Mouse (Mus musculus): ENCODE results near the gene Cdc6. TPM values are rescaled to one million over a fixed set of nuclear protein-coding genes. Genes with fewer than 3 reads are reported as not detected.

Cdc6 gene
- polyA plus RNA-seq, 2 experiments from 2014 or later, result 10.1 to 17.7 TPM

GRCm38 (mm10) chr11:98963191-98964021, 55.8 kb downstream of the Cdc6 start:
- ATAC-seq, result peak; percentile 10

GRCm38 (mm10) chr11:98964201-98964615, 56.6 kb downstream of the Cdc6 start:
- no peak for ATAC-seq

DNA sequence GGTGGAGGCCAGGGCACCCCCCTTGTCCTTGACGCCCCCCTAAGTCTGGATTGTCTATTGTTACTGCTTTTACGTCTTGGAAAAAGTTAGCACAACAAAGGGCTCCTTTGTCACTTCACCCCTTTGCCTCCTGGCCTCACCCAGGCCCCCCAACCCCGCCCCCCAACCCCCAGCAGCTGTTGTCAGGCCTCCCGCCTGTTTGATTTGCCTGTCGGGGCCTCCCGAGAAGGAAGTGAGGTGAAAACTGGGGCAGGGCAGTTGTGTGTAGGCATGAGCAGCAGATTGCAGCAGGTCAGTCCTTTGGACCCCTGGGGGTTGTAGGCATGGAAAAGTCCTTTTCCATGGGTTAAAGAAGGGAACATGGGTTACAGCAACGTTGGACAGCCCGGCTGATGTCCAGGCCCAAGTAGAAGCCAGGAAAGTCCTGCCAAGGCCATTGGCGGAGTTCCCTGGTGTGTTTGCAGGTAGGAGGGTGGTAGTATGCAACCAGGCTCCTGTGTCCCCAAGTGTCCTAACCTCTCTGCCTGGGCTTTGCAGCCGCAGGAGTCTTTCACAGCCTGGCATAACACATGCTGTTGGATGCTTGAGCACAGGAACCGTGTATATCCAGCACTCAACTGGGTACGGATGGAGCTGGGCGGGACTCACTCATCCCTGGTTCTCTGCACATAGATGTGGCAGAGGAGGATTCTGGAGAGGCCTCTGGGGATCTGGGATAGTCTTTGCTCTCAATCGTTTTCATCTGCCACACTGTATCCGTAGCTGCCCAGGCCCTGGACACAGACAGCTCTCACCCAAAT, 57.2 kb downstream of the Cdc6 start:
- no peak for ATAC-seq

DNA sequence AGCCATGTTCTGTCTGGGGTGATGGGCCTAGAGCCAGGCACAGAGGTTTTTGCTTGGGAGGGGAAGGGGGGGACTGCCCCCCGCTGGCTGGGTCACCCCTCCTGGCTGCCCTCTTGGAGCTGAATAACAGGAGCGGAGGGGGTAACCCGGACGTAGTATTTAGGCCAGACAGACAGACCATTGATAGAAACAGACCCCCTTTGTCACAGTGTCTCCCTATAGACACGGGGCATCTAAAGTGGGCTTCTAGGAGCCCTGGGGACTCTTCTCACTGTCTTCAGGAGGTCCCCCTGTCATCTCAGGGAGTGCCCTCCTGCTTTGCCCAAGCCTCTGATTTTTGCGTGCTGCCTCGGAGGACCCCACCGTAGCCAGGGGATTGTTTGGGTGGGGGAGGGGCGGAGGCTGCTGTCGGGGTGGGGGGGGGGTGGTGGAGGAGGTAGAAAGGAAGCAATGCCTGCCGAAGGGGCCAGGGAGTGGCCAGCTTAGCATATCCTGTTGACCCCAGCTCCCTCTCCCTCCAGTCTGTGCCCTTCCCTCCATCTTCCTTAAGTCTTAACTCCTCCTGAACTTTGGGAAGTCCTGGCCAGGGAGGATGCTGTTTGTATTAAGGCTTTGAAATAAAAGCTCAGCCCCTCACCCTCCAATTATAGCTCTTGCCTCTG, 57.9 kb downstream of the Cdc6 start:
- no peak for ATAC-seq

DNA sequence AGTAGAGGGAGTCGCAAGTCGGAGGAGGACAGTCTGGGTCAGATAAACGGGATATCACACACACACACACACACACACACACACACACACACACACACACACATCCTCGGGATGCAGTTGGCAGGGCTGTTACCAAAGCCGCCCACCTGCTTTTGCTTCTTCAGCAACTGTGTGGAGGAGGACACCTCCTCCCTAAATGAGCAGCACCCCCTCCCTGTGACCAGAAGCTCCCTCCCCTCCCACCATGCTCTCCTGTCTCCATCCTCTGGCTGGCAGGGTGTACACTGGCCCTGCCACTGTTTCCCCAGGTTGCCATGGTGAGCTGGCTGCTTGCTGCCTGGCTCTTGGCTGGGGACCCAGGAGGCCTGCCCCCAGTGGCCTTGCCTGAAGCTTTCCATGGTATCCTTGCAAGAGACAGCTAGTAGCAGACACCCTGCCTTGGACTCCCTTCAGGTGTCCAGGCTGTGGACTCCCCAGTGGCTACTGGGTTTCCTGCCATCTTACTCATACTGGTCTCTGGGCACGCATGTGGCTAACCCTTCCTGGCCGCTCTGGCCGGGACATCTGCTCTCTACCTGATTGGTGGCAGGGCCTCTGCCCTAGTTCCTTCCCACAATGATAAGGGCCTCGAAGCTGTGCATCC, 59.0 kb downstream of the Cdc6 start:
- ATAC-seq, result no peak

DNA sequence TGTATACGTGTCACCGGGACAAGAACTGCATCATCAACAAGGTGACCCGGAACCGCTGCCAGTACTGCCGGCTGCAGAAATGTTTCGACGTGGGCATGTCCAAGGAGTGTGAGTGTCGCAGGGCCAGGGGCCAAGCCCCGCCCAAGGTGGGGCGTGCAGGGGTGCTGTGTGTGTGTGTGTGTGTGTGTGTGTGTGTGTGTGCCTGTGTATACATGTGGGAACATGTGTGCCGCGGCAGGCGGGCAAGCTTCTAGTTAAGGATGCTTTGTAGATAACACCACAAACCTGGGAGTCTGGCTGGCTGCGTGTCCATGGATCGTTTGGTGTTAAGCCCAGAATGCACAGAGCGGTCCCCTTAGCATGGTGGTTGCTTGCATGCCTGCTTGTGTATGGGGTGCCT, 60.5 kb downstream of the Cdc6 start:
- ATAC-seq, result no peak

DNA sequence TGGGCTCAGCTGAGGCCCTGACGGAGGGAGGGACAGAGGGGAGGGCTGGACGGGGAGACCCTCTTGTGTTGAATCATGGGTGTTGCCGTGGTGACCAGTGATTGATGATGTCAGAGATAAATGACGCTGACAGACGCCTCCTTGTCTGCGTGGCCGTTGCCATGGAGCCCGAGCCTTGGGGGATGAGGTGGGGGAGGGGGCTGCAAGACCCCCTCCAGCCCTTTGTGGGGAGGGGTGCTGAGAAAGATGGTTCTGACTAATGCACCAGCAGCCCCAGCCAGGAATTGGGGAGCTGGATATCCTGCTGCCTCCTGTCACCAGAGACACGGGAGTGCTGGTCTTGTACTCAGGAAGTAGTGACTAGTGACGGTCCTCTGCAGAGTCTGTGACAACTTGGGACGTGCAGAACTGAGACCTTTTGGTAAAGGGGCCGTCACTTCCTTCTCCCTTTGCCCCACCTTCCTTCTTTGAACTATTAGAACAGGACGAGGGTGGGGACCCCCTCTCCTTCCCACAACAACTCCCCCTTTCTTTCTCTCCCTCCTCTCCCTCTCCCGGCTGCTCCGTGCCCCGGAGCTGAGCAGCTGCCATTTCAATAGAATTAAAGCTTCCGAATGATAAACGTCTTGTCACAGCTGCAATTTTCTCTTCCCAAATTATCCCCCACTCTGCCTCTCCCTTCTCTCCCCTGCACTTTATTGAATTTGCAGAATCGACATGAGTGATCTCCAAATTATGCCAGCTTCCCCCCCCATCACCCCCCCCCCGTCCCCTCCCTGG, 61.3 kb downstream of the Cdc6 start:
- ATAC-seq, result no peak

DNA sequence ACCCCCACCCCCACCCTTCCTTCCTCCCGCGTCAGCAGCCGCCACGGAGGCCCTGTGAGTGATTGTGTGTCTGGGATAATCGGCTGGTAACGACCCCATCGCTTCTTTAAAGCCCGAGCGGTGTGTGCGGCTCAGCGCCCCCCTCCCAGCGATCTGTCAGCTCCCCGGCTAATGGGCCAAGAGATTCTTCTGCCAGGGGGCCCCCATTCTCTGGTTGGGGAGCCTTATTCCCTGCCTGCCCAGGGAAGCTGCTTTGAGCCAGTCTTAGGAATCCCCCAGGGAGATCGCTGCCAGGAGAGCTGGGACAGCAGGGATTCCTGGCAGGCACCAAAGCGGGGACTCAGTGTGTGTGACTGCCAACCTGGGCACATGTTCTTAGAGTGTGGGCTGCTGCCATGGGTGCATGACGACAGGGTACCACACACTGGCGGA, 61.9 kb downstream of the Cdc6 start:
- ATAC-seq, result no peak

GRCm38 (mm10) chr11:98970191-98970925, 62.8 kb downstream of the Cdc6 start:
- no peak for ATAC-seq

DNA sequence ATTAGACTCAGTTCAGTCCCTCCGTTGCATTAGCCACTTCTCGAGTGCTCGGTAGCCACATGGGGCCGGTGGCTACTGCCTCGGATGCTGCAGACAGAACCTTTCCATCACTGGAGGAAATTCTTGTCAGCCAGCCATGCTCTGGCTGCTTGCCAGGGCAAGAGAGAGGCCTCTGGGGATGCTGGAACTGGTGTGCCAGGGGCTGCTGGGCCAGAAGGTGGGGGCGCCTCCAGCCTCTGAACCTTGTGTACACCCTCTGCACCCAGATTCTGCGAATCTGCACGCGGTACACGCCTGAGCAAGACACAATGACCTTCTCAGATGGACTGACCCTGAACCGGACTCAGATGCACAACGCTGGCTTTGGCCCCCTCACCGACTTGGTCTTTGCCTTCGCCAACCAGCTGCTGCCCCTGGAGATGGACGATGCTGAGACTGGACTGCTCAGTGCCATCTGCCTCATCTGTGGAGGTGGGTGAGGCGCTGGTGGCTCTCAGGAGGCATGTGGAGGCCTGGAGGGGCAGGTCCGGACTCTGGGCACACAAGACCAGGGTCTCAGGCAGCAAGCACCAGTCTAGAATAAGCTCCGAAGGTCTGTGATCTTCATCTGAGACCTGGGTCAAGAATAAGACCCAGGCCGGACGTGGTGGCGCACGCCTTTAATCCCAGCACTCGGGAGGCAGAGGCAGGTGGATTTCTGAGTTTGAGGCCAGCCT, 63.9 kb downstream of the Cdc6 start:
- no peak for ATAC-seq

DNA sequence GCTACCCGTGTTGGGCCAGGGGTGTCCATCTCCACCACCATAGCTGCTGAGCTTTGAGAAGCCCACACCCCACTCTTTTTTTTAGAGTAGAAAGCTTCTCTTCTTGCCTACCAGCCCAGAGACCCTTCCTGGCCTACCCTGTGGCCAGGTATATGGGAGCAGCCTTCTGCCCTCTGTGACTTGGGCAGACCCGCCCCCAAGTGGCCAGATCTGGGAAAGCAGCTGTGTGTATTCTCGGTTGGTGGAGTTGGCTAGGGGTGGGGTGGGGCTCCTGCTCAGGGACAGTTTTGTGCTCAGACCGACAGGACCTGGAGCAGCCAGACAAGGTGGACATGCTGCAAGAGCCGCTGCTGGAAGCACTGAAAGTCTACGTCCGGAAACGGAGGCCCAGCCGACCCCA, 64.6 kb downstream of the Cdc6 start:
- ATAC-seq, result peak; percentile 50

DNA sequence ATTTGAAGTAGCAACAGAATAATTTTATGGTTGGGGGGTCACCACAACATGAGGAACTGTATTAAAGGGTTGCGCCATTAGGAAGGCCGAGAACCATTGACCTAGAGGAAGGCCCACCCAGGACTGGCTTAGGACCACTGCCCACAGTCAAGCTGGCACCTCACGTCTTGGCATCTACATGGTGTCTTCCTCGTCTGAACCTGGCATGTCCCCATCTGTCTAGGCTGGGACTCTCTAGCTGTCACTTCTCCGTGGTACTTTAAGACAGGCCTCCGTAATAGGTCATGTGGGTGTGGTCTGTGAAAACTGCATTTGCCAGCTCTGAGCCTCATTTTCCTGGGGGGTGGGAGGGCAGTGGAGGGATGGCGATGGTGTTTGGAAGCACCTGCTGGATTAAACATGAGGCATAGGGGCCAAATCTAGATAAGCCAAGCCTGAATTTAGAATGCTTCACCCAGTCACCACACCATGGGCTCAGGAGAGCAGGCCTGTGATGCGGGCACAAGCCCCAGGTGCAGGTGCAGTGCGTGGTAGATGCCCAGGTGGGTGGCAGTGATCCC, 65.3 kb downstream of the Cdc6 start:
- no peak for ATAC-seq

Other genes with a start within 250 kb of the Cdc6 start
- under 1 TPM in 1 of 2 experiments, not detected in 1; 0.20 TPM for gene Gsdma, start 243.4 kb upstream of the Cdc6 start, polyA plus RNA-seq (2017; shearing (Covaris generic))
- gene Psmd3, start 225.2 kb upstream of the Cdc6 start, polyA plus RNA-seq (2017; shearing (Covaris generic)), result 10 to 100 TPM; 14.2 to 25.7 TPM
- not detected for gene Csf3, start 206.5 kb upstream of the Cdc6 start, polyA plus RNA-seq (2017; shearing (Covaris generic))
- gene Med24, start 178.4 kb upstream of the Cdc6 start, polyA plus RNA-seq (2017; shearing (Covaris generic)), result 10 to 100 TPM; 19.1 to 27.9 TPM
- 1 to 10 TPM; 1.4 to 3.5 TPM for gene Thra, start 167.2 kb upstream of the Cdc6 start, polyA plus RNA-seq (2017; shearing (Covaris generic))
- 1 to 10 TPM; 2.9 to 5.4 TPM for gene Nr1d1, start 132.5 kb upstream of the Cdc6 start, polyA plus RNA-seq (2017; shearing (Covaris generic))
- 10 to 100 TPM; 19.9 to 22.0 TPM for gene Msl1, start 112.3 kb upstream of the Cdc6 start, polyA plus RNA-seq (2017; shearing (Covaris generic))
- 10 to 100 TPM; 10.6 to 11.2 TPM for gene Casc3, start 102.9 kb upstream of the Cdc6 start, polyA plus RNA-seq (2017; shearing (Covaris generic))
- under 1 TPM in 1 of 2 experiments, not detected in 1; 0.15 TPM for gene Rapgefl1, start 71.0 kb upstream of the Cdc6 start, polyA plus RNA-seq (2017; shearing (Covaris generic))
- 10 to 100 TPM; 10.9 to 12.3 TPM for gene Wipf2, start 44.2 kb upstream of the Cdc6 start, polyA plus RNA-seq (2017; shearing (Covaris generic))
- 10 to 100 TPM in 1 of 2 experiments, 1 to 10 TPM in 1; 9.0 to 13.7 TPM for gene Rara, start 20.0 kb downstream of the Cdc6 start, polyA plus RNA-seq (2017; shearing (Covaris generic))
- gene Gjd3, start 75.2 kb downstream of the Cdc6 start, polyA plus RNA-seq (2017; shearing (Covaris generic)), result under 1 TPM in 1 of 2 experiments, not detected in 1; 0.41 TPM
- gene Top2a, start 116.4 kb downstream of the Cdc6 start, polyA plus RNA-seq (2017; shearing (Covaris generic)), result 100 to 1,000 TPM; 118 to 121 TPM
- 10 to 100 TPM; 33.7 to 43.6 TPM for gene Igfbp4, start 133.4 kb downstream of the Cdc6 start, polyA plus RNA-seq (2017; shearing (Covaris generic))
- not detected for gene Tns4, start 181.5 kb downstream of the Cdc6 start, polyA plus RNA-seq (2017; shearing (Covaris generic))
- 100 to 1,000 TPM; 243 to 261 TPM for gene Ccr7, start 247.3 kb downstream of the Cdc6 start, polyA plus RNA-seq (2017; shearing (Covaris generic))

Data from activated CD4-positive, CD25-positive, alpha-beta regulatory T cell, adult 4 months (primary cell).